In genomic region chr17:26708993-26709590, GRCm38 (mm10) we compare ENCODE assay signal across 11 mouse cellular contexts. TPM values are rescaled to one million over a fixed set of nuclear protein-coding genes. Genes with fewer than 3 reads are reported as not detected.
DNase-seq lines count a peak whose midpoint lies in the region; ATAC-seq and TF ChIP-seq lines count a peak whose summit lies in the region.
"Had no signal": no experiment of that assay in that cellular context is flagged by ENCODE, and none has a peak within 500 bp of the region (broad histone marks: within the 10 kb centered on the region; RNA-seq: fewer than 3 reads in every experiment).

No protein-coding gene starts in this region.

- no peaks in the 10 kb centered on the region for H3K27me3 ChIP-seq in liver, embryonic 11.5 days (replicated peaks; ENCODE audit: control insufficient read depth, insufficient read depth, low read length)
- no peaks in the 10 kb centered on the region for H3K27me3 ChIP-seq in liver, postnatal 0 days (ENCODE audit: insufficient read depth, low read length)
- no peaks in the 10 kb centered on the region for H3K27me3 ChIP-seq in hindbrain, postnatal 0 days (ENCODE audit: insufficient read depth, low read length)
- no peaks in the 10 kb centered on the region for H3K27me3 ChIP-seq in intestine, embryonic 15.5 days (replicated peaks)
- H3K27me3 ChIP-seq: embryonic facial prominence, embryonic 12.5 days had no signal

- H3K9me3 ChIP-seq in liver, embryonic 11.5 days (ENCODE audit: control insufficient read depth, low read length): no peaks in the 10 kb centered on the region
- H3K9me3 ChIP-seq in liver, postnatal 0 days (ENCODE audit: low read length): no peaks in the 10 kb centered on the region
- no peaks in the 10 kb centered on the region for H3K9me3 ChIP-seq in hindbrain, postnatal 0 days (ENCODE audit: low read length)
- H3K9me3 ChIP-seq in intestine, embryonic 15.5 days: no peaks in the 10 kb centered on the region
- H3K9me3 ChIP-seq: embryonic facial prominence, embryonic 12.5 days; kidney, embryonic 15.5 days had no signal

- ATAC-seq in frontal cortex, adult (ENCODE audit: low TSS enrichment): peak; percentile 75; the same call in 1 of the 2 replicates
- ATAC-seq in liver, embryonic 11.5 days (replicated peaks; ENCODE audit: low FRiP score): no peak
- no peak for ATAC-seq in liver, postnatal 0 days
- ATAC-seq in hindbrain, postnatal 0 days: no peak; the same call in 1 of the 2 replicates
- no peak for ATAC-seq in intestine, embryonic 15.5 days

- no peak overlapping the region for H3K9ac ChIP-seq in liver, embryonic 11.5 days (ENCODE audit: low read depth, low read length)
- H3K9ac ChIP-seq in liver, postnatal 0 days (replicated peaks): no peak overlapping the region
- no peak overlapping the region; the same call in 1 of the 2 replicates for H3K9ac ChIP-seq in hindbrain, postnatal 0 days (replicated peaks; ENCODE audit: low read length)
- no peak overlapping the region for H3K9ac ChIP-seq in intestine, embryonic 15.5 days
- H3K9ac ChIP-seq: embryonic facial prominence, embryonic 12.5 days; kidney, embryonic 15.5 days had no signal

- H3K4me3 ChIP-seq in liver, embryonic 11.5 days (ENCODE audit: low read depth, low read length): no peak overlapping the region
- no peak overlapping the region for H3K4me3 ChIP-seq in liver, postnatal 0 days (ENCODE audit: low read depth, low read length)
- H3K4me3 ChIP-seq in hindbrain, postnatal 0 days (ENCODE audit: low read length): no peak overlapping the region
- H3K4me3 ChIP-seq in intestine, embryonic 15.5 days (replicated peaks): no peak overlapping the region
- H3K4me3 ChIP-seq: embryonic facial prominence, embryonic 12.5 days; kidney, embryonic 15.5 days had no signal

- H3K4me2 ChIP-seq in liver, embryonic 11.5 days: peak overlapping the region; percentile 5
- no peak overlapping the region for H3K4me2 ChIP-seq in liver, postnatal 0 days (ENCODE audit: low read depth, low read length)
- H3K4me2 ChIP-seq in hindbrain, postnatal 0 days (ENCODE audit: low read depth, low read length): peak overlapping the region; percentile 28; the same call in 1 of the 2 replicates
- no peak overlapping the region for H3K4me2 ChIP-seq in intestine, embryonic 15.5 days (replicated peaks)
- H3K4me2 ChIP-seq: embryonic facial prominence, embryonic 12.5 days; kidney, embryonic 15.5 days had no signal

- no peak for TF ChIP-seq CTCF in liver, postnatal 0 days (IDR thresholded peaks at IDR 0.05; ENCODE audit: low read depth)
- TF ChIP-seq CTCF in hindbrain, postnatal 0 days (IDR thresholded peaks at IDR 0.05; ENCODE audit: low read depth): no peak

- H3K27ac ChIP-seq in liver, embryonic 11.5 days (ENCODE audit: low read depth, low read length): peak overlapping the region; percentile 84
- H3K27ac ChIP-seq in liver, postnatal 0 days (ENCODE audit: low read depth): no peak overlapping the region
- peak overlapping the region; percentile 65 for H3K27ac ChIP-seq in hindbrain, postnatal 0 days
- no peak overlapping the region for H3K27ac ChIP-seq in intestine, embryonic 15.5 days
- H3K27ac ChIP-seq: embryonic facial prominence, embryonic 12.5 days; kidney, embryonic 15.5 days had no signal

- WGBS in liver, embryonic 11.5 days: 61% methylated on average over 9 of the region's 9 CpGs
- WGBS in liver, postnatal 0 days (ENCODE audit: insufficient replicate concordance): 50% methylated on average over 9 of the region's 9 CpGs
- WGBS in hindbrain, postnatal 0 days: 36% methylated on average over 9 of the region's 9 CpGs
- whole genome bisulfite sequencing in intestine, embryonic 15.5 days: 58% methylated on average over 9 of the region's 9 CpGs

- no peak for DNase-seq in frontal cortex, postnatal 14 days (ENCODE audit: low spot score in 2 of 2)
- DNase-seq in liver, embryonic 11.5 days (ENCODE audit: low spot score): no peak
- no peak for DNase-seq in liver, postnatal 0 days
- DNase-seq in brain, adult 2 months (ENCODE audit: low read depth, low spot score): peak; percentile 84
- peak; percentile 51 for DNase-seq in hindbrain, postnatal 0 days (ENCODE audit: low spot score)
- DNase-seq in adrenal gland, postnatal 14 days: no peak
- DNase-seq: heart, postnatal 10 days had no signal

- peaks cover 48% of the 10 kb centered on the region for H3K4me1 ChIP-seq in liver, embryonic 11.5 days (replicated peaks; ENCODE audit: control insufficient read depth, insufficient read depth, low read length)
- peaks cover 20% of the 10 kb centered on the region for H3K4me1 ChIP-seq in liver, postnatal 0 days (ENCODE audit: insufficient read depth)
- peaks cover 12% of the 10 kb centered on the region for H3K4me1 ChIP-seq in hindbrain, postnatal 0 days (ENCODE audit: insufficient read depth, low read length)
- no peaks in the 10 kb centered on the region for H3K4me1 ChIP-seq in intestine, embryonic 15.5 days (replicated peaks)
- H3K4me1 ChIP-seq: embryonic facial prominence, embryonic 12.5 days; kidney, embryonic 15.5 days had no signal

- H3K36me3 ChIP-seq in liver, embryonic 11.5 days (ENCODE audit: control insufficient read depth, insufficient read depth, low read length): no peaks in the 10 kb centered on the region
- H3K36me3 ChIP-seq in liver, postnatal 0 days (replicated peaks; ENCODE audit: insufficient read depth, low read length): no peaks in the 10 kb centered on the region
- H3K36me3 ChIP-seq in hindbrain, postnatal 0 days (ENCODE audit: insufficient read depth, low read length): no peaks in the 10 kb centered on the region
- no peaks in the 10 kb centered on the region for H3K36me3 ChIP-seq in intestine, embryonic 15.5 days

- TF ChIP-seq EP300 in liver, postnatal 0 days (IDR thresholded peaks at IDR 0.05; ENCODE audit: low read depth): no peak

RNA-seq across cellular contexts. Expression of gene Crebrf, which starts 6.4 kb away (rescaled TPM):
- 1.8 and 2.4 TPM in 2 replicates for polyA plus RNA-seq in liver, embryonic 11.5 days (2014; fragmentation: Nextera tagmentation; extraction: Ambion mirVana)
- 5.8 and 7.5 TPM in 2 replicates for polyA plus RNA-seq in liver, postnatal 0 days (2015; fragmentation: Nextera tagmentation; extraction: Ambion mirVana)
- total RNA-seq in hindbrain, postnatal 0 days (2014; rRNA removed): 17.7 and 23.5 TPM in 2 replicates
- 11.7 and 13.4 TPM in 2 replicates for polyA plus RNA-seq in hindbrain, postnatal 0 days (2015; fragmentation: Nextera tagmentation; extraction: Ambion mirVana)
- 8.3 and 8.8 TPM in 2 replicates for polyA plus RNA-seq in intestine, embryonic 15.5 days (2015; fragmentation: Nextera tagmentation; extraction: Ambion mirVana)
- total RNA-seq in adrenal gland, postnatal 14 days (2021): 50.2 and 66.8 TPM in 2 replicates

RNA-seq across cellular contexts. Expression of gene Atp6v0e, which starts 46.1 kb away (rescaled TPM):
- 244 and 245 TPM in 2 replicates for polyA plus RNA-seq in liver, embryonic 11.5 days (2014; fragmentation: Nextera tagmentation; extraction: Ambion mirVana)
- 122 and 126 TPM in 2 replicates for polyA plus RNA-seq in liver, postnatal 0 days (2015; fragmentation: Nextera tagmentation; extraction: Ambion mirVana)
- total RNA-seq in hindbrain, postnatal 0 days (2014; rRNA removed): 98.2 and 124 TPM in 2 replicates
- polyA plus RNA-seq in hindbrain, postnatal 0 days (2015; fragmentation: Nextera tagmentation; extraction: Ambion mirVana): 121 and 133 TPM in 2 replicates
- polyA plus RNA-seq in intestine, embryonic 15.5 days (2015; fragmentation: Nextera tagmentation; extraction: Ambion mirVana): 259 and 286 TPM in 2 replicates
- total RNA-seq in adrenal gland, postnatal 14 days (2021): 188 and 193 TPM in 2 replicates

Comparison
In these comparisons a context has a peak if more than half of its experiments do, and no peak if none do; other contexts are left out.
1. H3K27ac ChIP-seq: peak in liver, embryonic 11.5 days (single experiment) and hindbrain, postnatal 0 days (single experiment); none in liver, postnatal 0 days (single experiment) and intestine, embryonic 15.5 days (single experiment).
2. H3K4me2 ChIP-seq: peak in liver, embryonic 11.5 days (single experiment) and hindbrain, postnatal 0 days (single experiment); none in liver, postnatal 0 days (single experiment) and intestine, embryonic 15.5 days (single experiment).
3. DNase-seq: peak in brain, adult 2 months (single experiment) and hindbrain, postnatal 0 days (single experiment); none in frontal cortex, postnatal 14 days (0 of 2), liver, embryonic 11.5 days (single experiment), liver, postnatal 0 days (single experiment) and adrenal gland, postnatal 14 days (single experiment).